Mouse (Mus musculus) forebrain, embryonic 16.5 days (tissue): Measurements from ENCODE around the gene Fam3c. TPM values are rescaled to one million over a fixed set of nuclear protein-coding genes. Genes with fewer than 3 reads are reported as not detected.
A peak's percentile ranks its signal among the peaks of the same experiment; 100 is the strongest.
"Not testable (repeated sequence)": the region's sequence is repeated elsewhere in the genome, so short reads cannot be mapped to it uniquely, and the experiment has no call there.

Experiments
- ATAC-seq: fragments of 200-750 bp; cut with Nextera tagmentation; 2 replicates; pipeline ENCODE4 v1.8.0; 2017; ENCODE audit warnings: mild to moderate bottlenecking, moderate library complexity
- H3K27ac ChIP-seq: fragments of 300-500 bp; sonication (generic); 2 replicates; pipeline ENCODE4 v1.5.1; 2014; ENCODE audit warnings: low read length, control low read depth
- H3K27me3 ChIP-seq: fragments of 300-500 bp; sonication (generic); replicated peaks from 2 replicates; pipeline ENCODE4 v1.6.1; 2014; ENCODE audit warnings: low read length; ENCODE audit not compliant: control insufficient read depth, insufficient read depth
- H3K36me3 ChIP-seq: fragments of 300-500 bp; sonication (generic); 2 replicates; pipeline ENCODE4 v1.6.1; 2014; ENCODE audit not compliant: control insufficient read depth, insufficient read depth
- H3K4me1 ChIP-seq: fragments of 300-500 bp; sonication (generic); replicated peaks from 2 replicates; pipeline ENCODE4 v1.6.1; 2014; ENCODE audit warnings: low read length; ENCODE audit not compliant: control insufficient read depth, insufficient read depth
- H3K4me2 ChIP-seq: fragments of 300-500 bp; sonication (generic); 2 replicates; pipeline ENCODE4 v1.6.1; 2014; ENCODE audit warnings: mild to moderate bottlenecking, low read length, control low read depth
- H3K4me3 ChIP-seq: fragments of 300-500 bp; sonication (generic); replicated peaks from 2 replicates; pipeline ENCODE4 v1.5.1; 2014; ENCODE audit warnings: mild to moderate bottlenecking, low read length, control low read depth
- H3K9ac ChIP-seq: fragments of 300-500 bp; sonication (generic); replicated peaks from 2 replicates; pipeline ENCODE4 v1.6.1; 2014; ENCODE audit warnings: low read depth, low read length, control low read depth
- H3K9me3 ChIP-seq: fragments of 300-500 bp; sonication (generic); 2 replicates; pipeline ENCODE4 v1.6.1; 2016; ENCODE audit warnings: low read length; ENCODE audit not compliant: control insufficient read depth
- WGBS: fragments of 180-500 bp; shearing (Covaris S2); extraction: QIAGEN DNeasy Blood & Tissue Kit; methylation state at CpG from one replicate; pipeline ENCODE4 v1.1.7; 2014; 5-methylcytosine and 5-hydroxymethylcytosine counted together
- polyA plus RNA-seq: library from polyadenylated mRNA; unstranded; fragments of >200 nt; fragmentation: Nextera tagmentation; extraction: Ambion mirVana; gene quantifications from 2 replicates; pipeline ENCODE4 v1.2.1, GENCODE M21; 2015

Fam3c gene
- polyA plus RNA-seq, 1 experiment from 2014 or later: 69.0 TPM

DNA sequence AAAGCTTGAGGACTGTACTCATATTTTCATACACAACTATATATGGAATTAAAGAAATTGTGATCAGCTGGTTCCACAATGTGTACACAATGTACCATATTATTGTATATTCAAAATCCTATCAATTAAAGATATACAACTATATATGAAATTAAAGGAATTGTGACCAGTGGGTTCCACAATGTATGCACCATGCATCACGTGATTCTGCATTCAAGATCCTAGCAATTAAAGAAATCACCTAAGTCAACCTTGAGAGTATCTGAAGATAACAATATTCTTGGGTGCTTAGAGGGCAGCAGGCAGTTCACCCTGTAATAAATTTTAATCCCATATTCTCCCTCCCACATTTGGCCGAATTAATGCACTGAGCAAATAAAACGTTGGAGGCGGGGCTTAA, 90.0 kb downstream of the Fam3c start:
- H3K27ac ChIP-seq: no peak overlapping the region
- no peak overlapping the region for H3K4me3 ChIP-seq
- H3K36me3 ChIP-seq: no peaks in the 10 kb centered on the region
- no peaks in the 10 kb centered on the region for H3K9me3 ChIP-seq
- H3K4me1 ChIP-seq: no peaks in the 10 kb centered on the region
- H3K9ac ChIP-seq: no peak overlapping the region
- ATAC-seq: no peak
- no peaks in the 10 kb centered on the region for H3K27me3 ChIP-seq
- WGBS: 83% methylated on average over 4 of the region's 4 CpGs
- H3K4me2 ChIP-seq: no peak overlapping the region

DNA sequence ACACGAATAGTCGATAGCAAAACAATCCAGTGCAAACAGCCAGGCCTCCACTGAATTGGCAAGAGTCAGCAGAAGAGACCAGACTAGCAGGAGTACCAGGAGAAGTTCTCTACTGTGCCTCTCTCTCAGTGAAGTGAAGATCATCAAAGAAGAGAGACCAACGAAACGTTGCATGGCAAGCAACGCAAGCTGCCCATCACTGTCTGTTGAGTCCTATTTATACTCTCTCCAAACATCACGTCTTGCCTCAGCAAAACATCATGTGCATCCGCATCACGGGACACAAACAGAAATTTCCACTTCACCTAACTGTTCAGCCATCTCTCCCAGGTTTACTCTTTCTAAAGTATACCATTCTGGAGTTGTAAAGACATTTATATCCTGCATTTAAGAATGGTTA, 91.9 kb downstream of the Fam3c start:
- H3K9me3 ChIP-seq, H3K36me3 ChIP-seq, H3K4me2 ChIP-seq, H3K4me1 ChIP-seq, H3K27me3 ChIP-seq, H3K9ac ChIP-seq, ATAC-seq, H3K4me3 ChIP-seq, H3K27ac ChIP-seq: not testable (repeated sequence)
- 86% methylated on average over 8 of the region's 8 CpGs for WGBS

DNA sequence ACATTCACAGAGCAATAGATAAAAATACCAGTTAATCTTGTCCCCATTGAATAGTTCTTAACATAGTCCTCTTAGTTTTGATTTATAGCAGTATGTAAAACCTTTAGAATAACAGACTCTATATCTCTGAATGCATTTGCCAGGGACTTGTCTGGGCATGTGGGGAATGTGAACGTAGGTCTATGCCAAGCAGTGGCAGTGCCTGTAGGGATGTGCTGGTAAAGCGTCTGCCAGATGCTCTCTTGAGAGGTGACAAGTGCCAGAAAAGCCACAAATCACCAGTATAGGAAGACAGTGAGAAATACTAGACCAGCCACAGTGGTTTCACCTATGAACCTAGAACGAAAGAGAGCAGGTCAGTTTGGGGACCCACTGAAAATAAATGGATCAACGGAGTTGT, 93.5 kb downstream of the Fam3c start:
- no peaks in the 10 kb centered on the region for H3K9me3 ChIP-seq
- no peaks in the 10 kb centered on the region for H3K36me3 ChIP-seq
- H3K4me3 ChIP-seq: no peak overlapping the region
- no peaks in the 10 kb centered on the region for H3K27me3 ChIP-seq
- H3K27ac ChIP-seq: no peak overlapping the region
- ATAC-seq: peak; percentile 26; the same call in 1 of the 2 replicates
- 72% methylated on average over 4 of the region's 4 CpGs for WGBS
- H3K4me2 ChIP-seq: no peak overlapping the region
- H3K4me1 ChIP-seq: no peaks in the 10 kb centered on the region
- H3K9ac ChIP-seq: no peak overlapping the region

DNA sequence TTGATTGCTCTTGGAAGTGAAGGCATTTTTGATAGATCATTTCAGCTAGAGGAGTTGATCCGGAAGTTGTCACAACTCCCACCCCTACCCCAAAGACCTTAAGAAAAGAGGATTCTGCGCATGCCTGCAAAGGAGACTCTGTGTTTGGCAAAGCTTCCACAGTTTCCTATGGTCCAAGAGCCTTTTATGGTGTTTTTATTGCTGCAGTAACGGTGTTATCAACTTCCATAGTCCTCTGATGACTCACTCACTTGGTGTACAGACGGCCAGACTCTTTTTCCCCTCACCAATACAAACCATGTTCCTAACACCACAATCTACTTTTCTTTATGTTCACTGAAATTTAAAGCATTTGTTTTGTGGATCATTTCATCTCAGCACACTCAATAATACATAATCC, 97.3 kb downstream of the Fam3c start:
- Histone ChIP-seq H3K4me2 (no peak overlapping the region), H3K9me3 (no peaks in the 10 kb centered on the region), H3K27me3 (no peaks in the 10 kb centered on the region), H3K27ac (no peak overlapping the region), H3K4me1 (no peaks in the 10 kb centered on the region), H3K9ac (no peak overlapping the region), H3K4me3 (no peak overlapping the region), H3K36me3 (no peaks in the 10 kb centered on the region)
- no peak for ATAC-seq
- WGBS: 85% methylated on average over 4 of the region's 4 CpGs

Other genes starting within 250 kb of the Fam3c start
- gene Wnt16, start 68.0 kb downstream of the Fam3c start, polyA plus RNA-seq: 0.18 TPM in 1 of 2 replicates, not detected in the other